In the genomic region with DNA sequence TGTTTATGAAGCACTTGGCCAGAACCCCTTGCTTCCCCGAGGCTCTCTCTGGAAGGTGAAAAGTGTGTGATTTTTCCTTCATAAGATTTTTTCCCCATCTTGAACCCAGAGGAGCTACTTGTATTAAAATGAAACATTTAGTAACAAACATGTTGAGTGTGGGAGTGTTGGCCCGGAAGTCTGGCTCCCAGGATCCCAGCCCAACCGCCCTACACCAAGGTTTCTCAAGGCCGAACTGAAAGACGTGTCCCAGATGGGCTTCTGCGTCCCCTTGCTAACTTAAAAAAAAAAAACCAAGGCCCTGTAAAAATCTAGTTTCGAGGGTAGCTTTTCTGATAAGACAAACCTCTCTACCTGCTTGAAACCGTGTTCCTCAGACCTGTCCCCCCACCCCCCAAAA, we compare ENCODE assay signal across 8 mouse cellular contexts. TPM values are rescaled to one million over a fixed set of nuclear protein-coding genes. Genes with fewer than 3 reads are reported as not detected.
DNase-seq lines count a peak whose midpoint lies in the region; ATAC-seq lines count a peak whose summit lies in the region.

No protein-coding gene starts in this region.

- H3K4me1 ChIP-seq in hindbrain, embryonic 15.5 days (replicated peaks) = peaks cover 47% of the 10 kb centered on the region

- DNase-seq in urinary bladder, postnatal 14 days (ENCODE audit: low spot score) = peak; percentile 43
- no peak for DNase-seq in urinary bladder, adult 2 months (ENCODE audit: low spot score)
- peak; percentile 27 for DNase-seq in lung, postnatal 14 days
- DNase-seq in c-Kit-positive CD71-positive TER-119-positive erythroid progenitor cells, embryonic 14.5 days (ENCODE audit: low spot score) = no peak
- no peak for DNase-seq in cerebellum, postnatal 10 days
- DNase-seq in embryo, embryonic 10 days (ENCODE audit: low spot score) = no peak
- DNase-seq in left cerebral cortex, adult 8-10 months (ENCODE audit: low spot score in 2 of 2) = no peak

- no peak overlapping the region for H3K27ac ChIP-seq in hindbrain, embryonic 15.5 days (replicated peaks)

- H3K9ac ChIP-seq in hindbrain, embryonic 15.5 days = no peak overlapping the region

- no peaks in the 10 kb centered on the region for H3K27me3 ChIP-seq in hindbrain, embryonic 15.5 days

- peaks cover 5% of the 10 kb centered on the region; the same call in 1 of the 2 replicates for H3K36me3 ChIP-seq in hindbrain, embryonic 15.5 days

- ATAC-seq in hindbrain, embryonic 15.5 days (ENCODE audit: low FRiP score, low read depth) = no peak

- peak overlapping the region; percentile 90 for H3K4me3 ChIP-seq in hindbrain, embryonic 15.5 days

- 72% methylated on average over 8 of the region's 8 CpGs for WGBS in hindbrain, embryonic 15.5 days

- peak overlapping the region; percentile 79 for H3K4me2 ChIP-seq in hindbrain, embryonic 15.5 days

- H3K9me3 ChIP-seq in hindbrain, embryonic 15.5 days = no peaks in the 10 kb centered on the region

RNA-seq across cellular contexts. Expression of a gene that starts 2.3 kb away (rescaled TPM):
- 46.5 and 67.5 TPM in 2 replicates for polyA plus RNA-seq in urinary bladder, adult 2 months (2012; rRNA removed)
- polyA plus RNA-seq in hindbrain, embryonic 15.5 days (2015; fragmentation: Nextera tagmentation; extraction: Ambion mirVana) = 62.0 and 70.0 TPM in 2 replicates
- 10 to 100 TPM; 82.0 to 85.9 (median 83.8) TPM for total RNA-seq in left cerebral cortex, adult 8-10 months (2022)

Comparison
In these comparisons a context has a peak if more than half of its experiments do, and no peak if none do; other contexts are left out.
1. DNase-seq: peak in urinary bladder, postnatal 14 days (single experiment) and lung, postnatal 14 days (single experiment); none in urinary bladder, adult 2 months (single experiment), c-Kit-positive CD71-positive TER-119-positive erythroid progenitor cells, embryonic 14.5 days (single experiment), cerebellum, postnatal 10 days (0 of 2), embryo, embryonic 10 days (single experiment) and left cerebral cortex, adult 8-10 months (0 of 2).